Mouse (Mus musculus) stomach, postnatal 0 days (tissue): ENCODE measurements around the gene Prcd. TPM values are rescaled to one million over a fixed set of nuclear protein-coding genes. Genes with fewer than 3 reads are reported as not detected.
A peak's percentile ranks its signal among the peaks of the same experiment; 100 is the strongest.

Source experiments
- ATAC-seq: fragments of 200-750 bp; cut with Nextera tagmentation; 2 replicates; pipeline ENCODE4 v1.8.0; 2017; ENCODE audit not compliant: low FRiP score, low TSS enrichment
- DNase-seq: peaks from one replicate; pipeline ENCODE4 v3.0.0-alpha.2; 2016; ENCODE audit warnings: low spot score
- H3K27ac ChIP-seq: fragments of 300-500 bp; sonication (generic); replicated peaks from 2 replicates; pipeline ENCODE4 v1.5.1; 2014; ENCODE audit warnings: mild to moderate bottlenecking, control low read depth
- H3K27me3 ChIP-seq: fragments of 300-500 bp; sonication (generic); 2 replicates; pipeline ENCODE4 v1.6.1; 2014; ENCODE audit warnings: low read length; ENCODE audit not compliant: control insufficient read depth, insufficient read depth
- H3K36me3 ChIP-seq: fragments of 300-500 bp; sonication (generic); 2 replicates; pipeline ENCODE4 v1.6.1; 2014; ENCODE audit warnings: low read length, mixed read lengths; ENCODE audit not compliant: control insufficient read depth, insufficient read depth
- H3K4me1 ChIP-seq: fragments of 300-500 bp; sonication (generic); replicated peaks from 2 replicates; pipeline ENCODE4 v1.6.1; 2014; ENCODE audit warnings: antibody characterized with exemption; ENCODE audit not compliant: control insufficient read depth, insufficient read depth
- H3K4me2 ChIP-seq: fragments of 300-500 bp; sonication (generic); replicated peaks from 2 replicates; pipeline ENCODE4 v1.6.1; 2014; ENCODE audit warnings: low read depth, mild to moderate bottlenecking, control low read depth, moderate library complexity
- H3K4me3 ChIP-seq: fragments of 300-500 bp; sonication (generic); 2 replicates; pipeline ENCODE4 v1.5.1; 2014; ENCODE audit warnings: low read depth, low read length, control low read depth
- H3K9ac ChIP-seq: fragments of 300-500 bp; sonication (generic); 2 replicates; pipeline ENCODE4 v1.6.1; 2014; ENCODE audit warnings: mild to moderate bottlenecking, low read length, control low read depth, mixed read lengths
- H3K9me3 ChIP-seq: fragments of 300-500 bp; sonication (generic); 2 replicates; pipeline ENCODE4 v1.6.1; 2016; ENCODE audit warnings: low read length; ENCODE audit not compliant: control insufficient read depth
- CTCF ChIP-seq: IDR thresholded peaks from 2 replicates; pipeline ENCODE4 v1.5.1; 2016; ENCODE audit warnings: antibody characterized with exemption, low read depth, mild to moderate bottlenecking, moderate library complexity
- EP300 ChIP-seq: optimal IDR thresholded peaks from 2 replicates; pipeline ENCODE3; 2016; ENCODE audit warnings: antibody characterized with exemption
- WGBS: fragments of 180-500 bp; shearing (Covaris S2); extraction: QIAGEN DNeasy Blood & Tissue Kit; methylation state at CpG from one replicate; pipeline ENCODE4 v1.1.7; 2014; 5-methylcytosine and 5-hydroxymethylcytosine counted together
- polyA plus RNA-seq: library from polyadenylated mRNA; unstranded; fragments of >200 nt; fragmentation: Nextera tagmentation; extraction: Ambion mirVana; gene quantifications from 2 replicates; pipeline ENCODE4 v1.2.1, GENCODE M21; 2015

The Prcd gene
- polyA plus RNA-seq, 1 experiment from 2014 or later: 2.6 TPM

DNA sequence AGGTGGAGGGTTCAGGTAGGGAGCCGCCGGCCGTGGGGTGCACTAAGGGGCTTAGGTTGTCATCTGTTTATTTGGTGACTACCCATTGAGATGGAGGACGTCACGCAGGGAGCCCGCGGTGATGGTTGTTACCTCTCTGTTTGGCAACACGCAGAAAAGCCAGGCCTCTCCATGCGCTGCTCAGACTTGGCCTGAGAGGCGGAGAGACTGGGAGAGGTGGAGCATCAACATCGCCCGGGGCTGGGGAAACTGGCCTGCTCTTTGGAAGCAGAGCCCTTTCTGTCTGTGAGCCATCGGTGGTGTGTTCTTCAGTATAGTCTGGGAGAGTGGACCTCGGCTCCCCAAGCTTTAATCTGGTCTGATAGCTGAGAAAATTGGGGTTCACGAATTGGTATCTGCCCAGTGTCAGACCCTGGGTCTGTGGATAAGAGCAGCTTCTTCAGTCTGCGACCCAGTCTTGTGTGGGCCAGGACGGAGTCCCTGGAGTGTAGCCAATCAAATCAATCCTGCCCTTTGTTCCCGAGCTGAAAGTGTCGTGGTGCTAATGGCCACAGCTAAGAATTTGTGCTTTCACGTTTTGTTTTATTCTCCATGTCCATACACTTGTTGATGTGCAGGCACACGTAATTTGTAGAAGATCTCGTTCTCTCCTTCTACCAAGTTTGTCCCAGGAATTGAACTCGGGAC, 42.0 kb downstream of the Prcd start:
- Histone ChIP-seq H3K27ac (peak overlapping the region; percentile 94), H3K4me1 (no peaks in the 10 kb centered on the region; the same call in 1 of the 2 replicates), H3K4me2 (peak overlapping the region; percentile 87), H3K9me3 (no peaks in the 10 kb centered on the region), H3K27me3 (no peaks in the 10 kb centered on the region), H3K4me3 (no peak overlapping the region; the same call in 1 of the 2 replicates), H3K9ac (no peak overlapping the region), H3K36me3 (no peaks in the 10 kb centered on the region)
- no peak for TF ChIP-seq CTCF
- TF ChIP-seq EP300: no peak
- no peak for ATAC-seq
- WGBS: 33% methylated on average over 23 of the region's 23 CpGs
- peak; percentile 48 for DNase-seq

DNA sequence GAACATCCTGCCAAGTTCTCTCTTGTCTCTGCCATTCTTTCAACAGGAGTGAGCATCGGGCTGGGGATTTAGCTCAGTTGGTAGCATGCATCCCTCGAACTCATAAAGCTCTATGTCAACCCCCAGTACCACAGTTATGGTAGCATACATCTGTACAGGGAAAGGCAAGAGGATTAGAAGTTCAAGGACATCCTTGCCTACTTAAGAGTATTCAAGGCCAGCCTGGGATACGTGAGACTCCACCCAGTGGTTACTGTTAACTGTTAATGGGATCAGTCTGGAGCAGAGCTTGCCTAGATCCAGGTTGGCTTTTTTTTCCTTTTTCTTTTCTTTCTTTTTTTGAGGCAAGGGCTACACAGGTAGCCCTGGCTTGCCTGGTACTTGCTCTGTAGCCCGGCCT, 43.1 kb downstream of the Prcd start:
- 78% methylated on average over 4 of the region's 4 CpGs for WGBS
- TF ChIP-seq CTCF (no peak), EP300 (no peak)
- Histone ChIP-seq H3K9ac (no peak overlapping the region), H3K4me1 (no peaks in the 10 kb centered on the region; the same call in 1 of the 2 replicates), H3K27me3 (no peaks in the 10 kb centered on the region), H3K36me3 (no peaks in the 10 kb centered on the region), H3K4me3 (no peak overlapping the region), H3K4me2 (no peak overlapping the region), H3K9me3 (no peaks in the 10 kb centered on the region), H3K27ac (no peak overlapping the region)
- DNase-seq (no peak), ATAC-seq (no peak)

DNA sequence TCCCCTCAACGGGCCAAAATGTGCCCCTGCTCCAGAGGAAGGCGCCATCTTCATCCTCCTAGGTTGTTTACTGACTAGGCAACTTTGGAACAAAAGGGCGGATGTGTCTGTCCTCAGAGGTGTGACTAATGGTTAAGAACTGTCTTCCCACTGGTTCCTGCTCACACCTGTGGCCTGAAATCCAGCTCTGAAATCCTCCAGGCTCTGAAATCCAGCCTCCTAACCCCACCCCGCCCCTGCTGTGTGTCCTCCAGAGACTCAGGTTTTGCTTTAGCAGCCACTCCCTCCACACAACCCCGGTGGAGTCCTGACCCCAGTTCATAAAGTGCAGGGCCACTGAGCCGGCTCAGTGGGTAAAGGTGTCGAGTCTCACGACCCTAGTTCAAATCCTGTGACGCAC, 44.2 kb downstream of the Prcd start:
- no peak overlapping the region for H3K27ac ChIP-seq
- no peaks in the 10 kb centered on the region for H3K27me3 ChIP-seq
- no peaks in the 10 kb centered on the region; the same call in 1 of the 2 replicates for H3K4me1 ChIP-seq
- H3K36me3 ChIP-seq: no peaks in the 10 kb centered on the region
- no peak overlapping the region for H3K4me3 ChIP-seq
- TF ChIP-seq CTCF: no peak
- TF ChIP-seq EP300: no peak
- 45% methylated on average over 9 of the region's 9 CpGs for WGBS
- ATAC-seq (no peak), DNase-seq (no peak)
- H3K4me2 ChIP-seq: no peak overlapping the region
- no peak overlapping the region for H3K9ac ChIP-seq
- no peaks in the 10 kb centered on the region for H3K9me3 ChIP-seq

DNA sequence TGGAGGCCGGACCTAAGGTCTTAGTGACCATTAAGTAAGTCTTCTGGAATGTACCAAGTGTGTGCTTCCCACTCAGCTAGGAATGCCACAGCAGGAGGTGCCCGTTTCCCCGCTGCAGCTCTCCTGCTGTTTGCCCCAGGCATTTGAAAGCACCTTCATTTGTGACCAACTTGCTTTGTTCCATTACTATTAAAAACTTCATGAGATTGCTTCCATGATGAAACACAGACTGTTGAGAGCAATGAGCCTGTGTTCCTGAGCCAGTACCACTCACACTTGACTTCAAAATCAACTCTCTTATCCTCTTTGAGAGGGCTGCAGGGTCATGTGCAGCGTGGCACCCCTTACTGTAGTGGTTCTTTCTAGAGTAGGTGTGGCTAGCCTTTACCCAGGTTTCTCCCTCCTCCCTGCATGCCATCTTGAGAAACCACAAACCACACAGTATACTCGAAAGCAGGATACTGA, 48.1 kb downstream of the Prcd start:
- Histone ChIP-seq H3K27ac (no peak overlapping the region), H3K9me3 (no peaks in the 10 kb centered on the region), H3K9ac (no peak overlapping the region), H3K36me3 (no peaks in the 10 kb centered on the region), H3K4me1 (no peaks in the 10 kb centered on the region), H3K4me2 (no peak overlapping the region), H3K4me3 (no peak overlapping the region), H3K27me3 (no peaks in the 10 kb centered on the region)
- TF ChIP-seq CTCF (no peak), EP300 (no peak)
- peak; percentile 53; the same call in 1 of the 2 replicates for ATAC-seq
- WGBS: 47% methylated on average over 5 of the region's 5 CpGs
- DNase-seq: no peak

DNA sequence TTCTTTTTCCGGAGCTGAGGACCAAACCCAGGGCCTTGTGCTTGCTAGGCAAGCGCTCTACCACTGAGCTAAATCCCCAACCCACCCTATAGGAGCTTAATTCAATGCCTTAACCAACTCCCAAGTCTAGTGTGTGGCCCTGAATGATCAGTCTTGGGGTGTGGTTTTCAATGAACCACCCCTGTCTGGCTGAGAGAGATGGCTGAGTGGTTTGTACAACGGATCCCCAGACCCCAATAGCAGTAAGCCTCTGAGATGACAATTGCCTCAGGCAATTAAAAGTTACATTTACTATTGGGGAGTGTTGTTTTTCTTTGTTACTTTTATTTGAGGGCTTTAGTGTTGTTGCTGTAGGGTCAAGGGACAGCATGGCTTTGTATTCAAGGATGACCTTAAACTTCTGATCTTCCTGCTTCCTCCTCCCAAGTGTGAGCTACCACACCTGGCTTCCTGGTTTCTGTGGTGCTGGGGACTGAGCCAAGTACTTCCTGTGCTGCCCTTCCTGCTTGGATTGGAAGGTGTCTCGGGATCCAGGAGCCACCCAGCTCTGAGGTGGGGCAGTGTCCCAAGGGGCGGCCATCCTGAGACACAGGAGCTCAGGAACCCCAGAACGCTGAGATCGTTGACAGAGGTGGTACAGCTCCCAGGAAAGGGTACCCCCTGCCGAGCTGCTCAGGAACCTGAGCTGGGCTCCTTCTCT, 51.2 kb downstream of the Prcd start:
- Histone ChIP-seq H3K27me3 (no peaks in the 10 kb centered on the region), H3K4me3 (no peak overlapping the region), H3K4me1 (no peaks in the 10 kb centered on the region), H3K9ac (no peak overlapping the region), H3K9me3 (no peaks in the 10 kb centered on the region), H3K4me2 (no peak overlapping the region), H3K27ac (no peak overlapping the region), H3K36me3 (no peaks in the 10 kb centered on the region)
- TF ChIP-seq CTCF (no peak), EP300 (no peak)
- no peak for DNase-seq
- WGBS: 93% methylated on average over 8 of the region's 8 CpGs
- ATAC-seq: no peak

DNA sequence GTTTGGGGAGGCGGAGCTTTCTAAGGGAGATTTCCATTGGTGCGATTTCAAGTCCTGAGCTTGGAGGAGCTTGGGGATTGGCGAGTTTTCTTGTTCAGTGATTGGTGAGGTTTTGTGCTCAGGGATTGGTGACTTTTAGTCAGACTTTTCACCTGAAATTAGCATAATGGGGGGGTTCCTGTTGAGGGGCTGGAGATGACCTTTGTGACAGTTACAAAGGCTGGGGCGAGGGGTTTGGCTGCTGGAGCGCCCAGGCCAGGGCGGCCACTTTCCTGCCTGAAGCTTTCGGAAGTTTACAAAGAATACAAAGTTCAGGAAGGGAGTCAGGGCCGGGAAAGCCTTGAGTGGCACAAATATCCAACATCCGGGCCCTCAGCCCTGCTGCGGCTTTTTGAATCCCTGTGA, 51.9 kb downstream of the Prcd start:
- Histone ChIP-seq H3K27me3 (no peaks in the 10 kb centered on the region), H3K27ac (no peak overlapping the region), H3K9me3 (no peaks in the 10 kb centered on the region), H3K4me3 (no peak overlapping the region), H3K9ac (no peak overlapping the region), H3K36me3 (no peaks in the 10 kb centered on the region), H3K4me2 (no peak overlapping the region), H3K4me1 (no peaks in the 10 kb centered on the region)
- DNase-seq (no peak), ATAC-seq (no peak; the same call in 1 of the 2 replicates)
- WGBS: 93% methylated on average over 10 of the region's 10 CpGs
- no peak for TF ChIP-seq EP300
